Mouse (Mus musculus): ENCODE data around the gene Dab2. TPM values are rescaled to one million over a fixed set of nuclear protein-coding genes. Genes with fewer than 3 reads are reported as not detected.

Dab2 gene
- total RNA-seq, 2 experiments from 2014 or later = 9.4 to 15.3 TPM

DNA sequence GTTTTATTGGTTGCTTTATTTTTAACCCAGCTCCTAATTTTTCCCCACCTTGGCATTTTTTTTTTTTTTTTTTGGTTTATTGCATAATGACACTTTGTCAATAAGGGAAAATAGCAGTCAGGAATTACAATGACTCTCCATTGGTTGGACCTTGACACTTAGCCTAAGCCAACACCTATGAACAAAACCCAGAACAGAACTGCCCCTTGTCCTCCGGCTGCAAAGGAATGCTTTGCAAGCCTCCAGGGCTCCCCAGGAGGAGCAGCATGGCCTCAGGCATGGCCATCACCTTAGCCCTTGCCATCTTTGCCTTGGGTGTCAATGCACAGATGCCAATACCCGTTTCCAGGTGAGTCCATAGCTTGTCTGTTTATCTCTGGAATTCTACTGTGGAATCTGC lies 145.5 kb downstream of the Dab2 start, which contains the start of gene C9:
Gene C9 (plus strand): TSS at position 193 of the 400 bp plus-strand sequence.
- DNase-seq (ENCODE audit: low spot score in 2 of 2) = no peak
- intact Hi-C loops (cut with DNase I) = no loop called here

DNA sequence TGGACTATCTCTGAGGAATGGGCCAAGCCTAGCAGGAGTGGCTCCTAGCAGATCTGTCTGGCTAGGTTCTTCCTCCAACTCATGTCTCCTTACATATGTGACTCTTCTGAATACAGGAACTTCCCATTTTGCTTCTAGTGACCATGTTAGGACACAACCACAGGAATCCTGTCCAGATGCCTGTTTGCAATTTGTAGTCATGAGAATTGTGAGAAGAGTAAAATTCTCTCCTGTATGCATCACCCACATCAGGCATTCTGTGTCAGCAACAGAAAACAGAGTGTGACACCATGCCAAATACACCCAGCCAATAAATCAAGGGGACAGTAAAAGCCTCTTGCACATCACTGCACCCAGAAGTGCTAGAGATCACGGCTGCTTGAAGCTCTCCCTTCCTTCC lies 146.6 kb downstream of the Dab2 start:
- intact Hi-C loops (cut with DNase I) = no loop called here
- DNase-seq (ENCODE audit: low spot score in 2 of 2) = no peak

DNA sequence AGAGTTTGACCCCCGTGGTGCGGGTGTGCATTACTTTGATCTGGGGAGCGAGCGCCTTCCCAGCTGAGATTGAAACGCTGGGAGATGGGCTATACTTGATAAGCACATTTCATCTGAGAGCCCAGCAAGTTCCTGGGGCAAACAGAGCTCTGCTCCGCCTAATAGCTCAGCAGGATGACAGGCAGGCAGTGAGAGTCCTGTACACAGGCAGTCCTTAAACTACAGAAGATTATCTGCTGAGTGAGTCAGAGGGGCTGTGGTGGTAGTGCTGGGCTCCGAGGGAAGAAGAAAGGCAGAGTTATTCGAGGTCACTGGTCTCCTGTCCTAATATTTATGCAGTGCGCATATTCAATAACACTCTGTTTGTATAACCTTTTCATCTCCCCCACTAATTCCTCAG lies 149.3 kb downstream of the Dab2 start:
- intact Hi-C loops (cut with DNase I) = no loop called here
- no peak for DNase-seq (ENCODE audit: low spot score in 2 of 2)

DNA sequence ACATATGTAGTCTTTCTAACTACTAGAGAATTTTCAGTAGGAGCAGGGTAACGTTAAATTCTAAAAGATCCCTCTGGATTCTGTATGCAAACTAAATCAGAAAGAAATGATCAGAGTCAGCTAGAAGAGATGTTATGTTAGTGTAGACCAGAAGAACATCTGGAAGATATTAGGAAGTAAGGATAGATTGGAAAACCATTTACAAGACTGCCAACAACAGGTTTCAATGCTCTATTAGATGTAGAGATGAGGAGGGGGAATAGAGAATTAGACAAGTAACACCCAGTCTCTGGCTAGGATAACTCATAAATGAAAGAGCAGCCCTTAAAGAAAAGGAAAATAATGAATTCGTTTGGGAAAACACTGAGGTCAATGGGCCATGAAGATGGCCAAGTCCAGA lies 154.9 kb downstream of the Dab2 start:
- intact Hi-C loops (cut with DNase I) = no loop called here
- no peak for DNase-seq (ENCODE audit: low spot score in 2 of 2)

DNA sequence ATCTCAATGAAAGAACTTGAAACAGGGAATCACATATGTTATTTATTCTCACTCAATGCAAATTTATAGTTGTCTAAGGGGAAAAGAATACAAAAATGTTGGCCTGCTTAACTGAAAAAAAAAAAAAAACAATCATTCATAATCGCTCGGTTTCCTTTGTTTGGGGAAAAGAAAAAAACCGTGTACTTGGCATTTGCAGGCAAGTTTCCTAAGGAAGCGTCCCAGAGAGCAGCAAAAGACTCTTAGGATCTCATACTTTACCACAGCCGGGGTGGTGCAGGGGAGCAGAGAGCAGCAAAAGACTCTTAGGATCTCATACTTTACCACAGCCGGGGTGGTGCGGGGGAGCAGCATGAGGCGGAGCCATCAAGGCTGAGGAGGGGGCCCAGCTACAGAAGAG lies 161.8 kb downstream of the Dab2 start:
- intact Hi-C loops (cut with DNase I) = no loop called here
- DNase-seq (ENCODE audit: low spot score in 2 of 2) = no peak

DNA sequence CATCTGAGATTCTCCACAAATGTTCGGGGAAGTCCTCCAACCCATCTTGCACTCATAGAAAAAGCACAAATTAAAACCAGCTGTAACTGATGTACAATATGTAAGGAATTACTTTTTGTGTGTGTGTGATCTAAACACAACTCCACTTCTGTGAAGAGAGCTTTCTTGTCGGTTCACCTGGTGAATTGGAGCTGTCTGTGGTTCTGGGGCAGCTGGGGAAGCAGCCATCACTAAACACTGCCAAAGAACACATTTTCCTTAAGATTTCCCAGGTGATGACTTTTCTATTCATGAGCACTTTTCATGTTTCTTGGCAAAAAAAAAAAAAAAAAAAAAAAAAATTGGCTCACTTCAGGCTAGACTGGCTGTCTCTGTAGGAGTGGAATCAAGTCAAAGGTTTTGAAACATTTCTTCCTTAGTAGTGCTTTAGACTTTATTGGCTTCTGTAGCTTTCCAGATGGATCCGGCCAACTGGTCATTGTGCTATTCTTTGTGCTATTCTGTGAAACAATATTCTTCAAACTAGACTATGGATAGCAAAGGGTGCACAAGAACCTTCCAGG lies 163.9 kb downstream of the Dab2 start:
- no peak for DNase-seq (ENCODE audit: low spot score in 2 of 2)
- intact Hi-C loops (cut with DNase I) = no loop called here

DNA sequence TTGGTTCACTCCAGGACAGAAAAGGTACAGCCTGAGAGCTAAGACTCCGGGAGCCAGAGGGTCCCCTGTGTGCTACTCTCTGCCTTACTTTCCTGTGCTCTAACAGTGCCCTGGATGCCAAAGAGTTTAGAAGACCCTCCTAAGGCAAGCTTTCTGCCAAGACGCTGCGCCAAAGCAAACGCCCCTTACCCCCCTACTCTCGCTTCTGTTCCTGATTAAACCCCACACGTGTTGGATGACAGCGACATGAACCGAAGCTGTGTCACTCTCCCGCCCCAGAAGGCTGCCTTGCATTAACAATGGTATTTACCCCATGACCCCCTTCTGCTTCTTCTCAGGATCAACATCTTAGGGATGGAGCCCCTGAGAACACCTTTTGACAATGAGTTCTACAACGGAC lies 167.4 kb downstream of the Dab2 start:
- DNase-seq (ENCODE audit: low spot score in 2 of 2) = no peak
- intact Hi-C loops (cut with DNase I) = no loop called here

DNA sequence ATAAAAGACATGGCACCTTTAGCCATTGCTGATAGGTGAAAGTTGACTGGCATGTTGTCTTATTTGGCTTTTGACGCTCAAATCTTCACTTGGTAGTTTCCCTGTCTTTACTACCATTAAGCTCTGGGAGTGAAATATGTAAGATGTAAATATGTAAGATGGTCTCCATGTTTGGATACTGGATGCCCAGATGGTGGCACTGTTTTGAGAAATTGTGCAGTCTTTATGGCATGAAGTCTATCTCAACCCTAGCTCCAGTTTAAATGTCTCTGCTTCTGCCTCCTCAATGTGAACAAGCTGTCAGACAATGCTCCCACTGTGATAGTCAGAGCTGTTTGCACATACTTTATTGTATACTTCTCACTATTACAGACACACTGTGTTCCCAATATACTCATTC lies 169.3 kb downstream of the Dab2 start:
- no peak for DNase-seq (ENCODE audit: low spot score in 2 of 2)

DNA sequence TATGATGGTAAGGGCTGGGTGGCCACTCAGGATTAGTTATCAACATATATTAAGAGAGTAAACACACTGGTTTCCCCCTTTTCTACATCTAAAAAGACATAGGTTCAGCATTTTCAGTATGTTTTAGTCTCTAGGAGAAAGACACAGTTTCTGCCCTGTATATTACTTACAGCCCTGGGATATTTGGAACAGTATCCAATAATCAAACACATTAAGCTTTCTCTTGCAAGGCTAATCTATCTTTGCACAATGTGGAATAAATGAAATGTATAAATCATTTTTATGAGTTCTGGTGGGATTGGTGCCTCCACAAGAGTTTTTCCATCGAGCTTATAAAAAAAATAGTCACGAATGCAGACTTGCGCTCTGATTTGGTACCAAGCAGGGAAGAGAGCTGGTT lies 169.8 kb downstream of the Dab2 start:
- intact Hi-C loops (cut with DNase I) = no loop called here
- no peak for DNase-seq (ENCODE audit: low spot score in 2 of 2)

More for the DNA sequence above, 169.3 kb downstream of the Dab2 start:
- intact Hi-C loops (cut with DNase I) = no loop called here

DNA sequence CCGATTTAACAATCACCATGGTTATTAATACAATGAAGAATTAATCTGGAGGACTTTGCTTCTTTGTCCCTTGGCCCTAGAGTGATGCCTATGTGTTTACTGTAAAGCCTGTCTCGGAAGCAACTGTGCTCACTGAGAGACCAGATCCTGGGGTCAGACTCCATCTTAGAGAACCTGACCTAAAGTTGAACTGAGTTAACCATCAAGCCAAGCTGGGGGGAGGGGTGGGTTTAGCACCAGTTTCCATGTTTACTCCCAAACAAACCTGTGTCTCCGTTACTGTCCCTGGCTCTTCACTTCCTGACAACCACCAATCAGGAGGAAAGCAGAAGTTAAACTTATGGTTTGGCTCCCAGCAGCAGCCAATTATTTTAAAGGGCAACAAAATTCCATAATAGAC lies 184.0 kb downstream of the Dab2 start:
- DNase-seq (ENCODE audit: low spot score in 2 of 2) = no peak
- intact Hi-C loops (cut with DNase I) = no loop called here

Other genes starting within 250 kb of the Dab2 start
- not detected for gene C9, start 145.5 kb downstream of the Dab2 start, total RNA-seq (2021)
- 1 to 10 TPM; 9.0 to 9.9 TPM for gene Fyb, start 223.1 kb downstream of the Dab2 start, total RNA-seq (2021)